24 mouse cellular contexts compared by ENCODE assay signal in the genomic region with DNA sequence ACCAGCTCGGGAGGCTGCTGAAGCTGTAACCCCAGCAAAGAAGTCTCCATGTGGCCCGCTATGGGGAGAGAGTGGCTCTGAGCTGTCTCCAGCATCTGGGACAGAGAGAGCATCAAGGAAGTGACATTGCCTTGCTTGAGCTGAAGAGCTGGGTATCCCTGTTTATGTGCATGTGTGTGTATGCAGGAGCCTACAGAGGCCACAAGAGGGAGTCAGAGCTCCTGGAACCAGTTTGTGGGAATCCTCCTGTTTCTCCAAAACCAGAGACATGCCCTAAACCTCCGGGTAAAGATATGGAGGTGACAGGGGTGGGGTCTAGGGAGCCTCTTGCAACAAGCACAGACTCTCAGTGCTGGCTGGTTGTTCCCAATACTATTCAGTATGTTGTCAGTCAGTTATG. TPM values are rescaled to one million over a fixed set of nuclear protein-coding genes. Genes with fewer than 3 reads are reported as not detected.
DNase-seq lines count a peak whose midpoint lies in the region; ATAC-seq and TF ChIP-seq lines count a peak whose summit lies in the region.
"Had no signal": no experiment of that assay in that cellular context is flagged by ENCODE, and none has a peak within 500 bp of the region (broad histone marks: within the 10 kb centered on the region; RNA-seq: fewer than 3 reads in every experiment).

No protein-coding gene starts in this region.

- POLR2A ChIA-PET in Patski (lab: Charles Lee): interaction anchor here (0.6 kb wide), 1 partner anchor 172 kb away, joined by 4 read pairs; no protein-coding TSS in a partner anchor

- no peaks in the 10 kb centered on the region for H3K36me3 ChIP-seq in forebrain, postnatal 0 days (ENCODE audit: insufficient read depth)
- no peaks in the 10 kb centered on the region for H3K36me3 ChIP-seq in forebrain, embryonic 13.5 days (ENCODE audit: poor library complexity, severe bottlenecking)
- H3K36me3 ChIP-seq in CH12.LX (replicated peaks in 1 of 2; ENCODE audit: control insufficient read depth in 1 of 2, insufficient read depth in 1 of 2, low read length in 1 of 2): no peaks in the 10 kb centered on the region
- no peaks in the 10 kb centered on the region for H3K36me3 ChIP-seq in hindbrain, embryonic 11.5 days (ENCODE audit: control insufficient read depth, insufficient read depth, low read length)
- H3K36me3 ChIP-seq: hindbrain, embryonic 15.5 days; limb, embryonic 13.5 days; liver, embryonic 15.5 days; midbrain, embryonic 12.5 days had no signal

- in situ Hi-C loops in CH12.LX (cut with MboI; ENCODE audit: low pct_ligation_motif_present, low pct_unique_long_range_greater_than_20kb, low sequenced_read_pairs) (no loop called here), Patski (cut with MboI; ENCODE audit: low pct_unique_long_range_greater_than_20kb) (loop anchor here (25.0 kb wide), 1 partner anchor 854 kb away; no protein-coding TSS in a partner anchor)

- no peak overlapping the region for H3K4me2 ChIP-seq in forebrain, postnatal 0 days (ENCODE audit: low read depth)
- no peak overlapping the region for H3K4me2 ChIP-seq in forebrain, embryonic 13.5 days
- no peak overlapping the region for H3K4me2 ChIP-seq in CH12.LX (ENCODE audit: insufficient read depth, low read depth, poor library complexity, severe bottlenecking)
- H3K4me2 ChIP-seq in hindbrain, embryonic 11.5 days (replicated peaks; ENCODE audit: low read depth, low read length): no peak overlapping the region
- H3K4me2 ChIP-seq: hindbrain, embryonic 15.5 days; limb, embryonic 13.5 days; liver, embryonic 15.5 days; midbrain, embryonic 12.5 days had no signal

- H3K27ac ChIP-seq in forebrain, postnatal 0 days (ENCODE audit: low read depth, low read length): no peak overlapping the region
- no peak overlapping the region for H3K27ac ChIP-seq in forebrain, embryonic 13.5 days
- H3K27ac ChIP-seq in left cerebral cortex, adult 2 months: no peak overlapping the region
- no peak overlapping the region for H3K27ac ChIP-seq in CH12.LX (ENCODE audit: insufficient read depth, low read depth)
- H3K27ac ChIP-seq in hindbrain, embryonic 11.5 days (ENCODE audit: low read depth, low read length): no peak overlapping the region
- H3K27ac ChIP-seq: gastrocnemius, adult 2 months; hindbrain, embryonic 15.5 days; limb, embryonic 13.5 days; liver, embryonic 15.5 days; midbrain, embryonic 12.5 days had no signal

- no peak for TF ChIP-seq POLR2A in CH12.LX (IDR thresholded peaks at IDR 0.05; ENCODE audit: low read depth, low read length)

- no peaks in the 10 kb centered on the region for H3K9me3 ChIP-seq in forebrain, postnatal 0 days (ENCODE audit: low read length)
- H3K9me3 ChIP-seq in forebrain, embryonic 13.5 days (replicated peaks): no peaks in the 10 kb centered on the region
- H3K9me3 ChIP-seq in CH12.LX (replicated peaks; ENCODE audit: low read length): peaks cover 2% of the 10 kb centered on the region
- H3K9me3 ChIP-seq in hindbrain, embryonic 11.5 days (ENCODE audit: control insufficient read depth, low read length): no peaks in the 10 kb centered on the region
- H3K9me3 ChIP-seq: hindbrain, embryonic 15.5 days; liver, embryonic 15.5 days; midbrain, embryonic 12.5 days had no signal

- no peak for ATAC-seq in forebrain, postnatal 0 days
- no peak for ATAC-seq in forebrain, embryonic 13.5 days
- no peak for ATAC-seq in Patski
- ATAC-seq in hindbrain, embryonic 11.5 days (ENCODE audit: low FRiP score): no peak
- ATAC-seq: activated CD4-positive, CD25-positive, alpha-beta regulatory T cell, adult 4 months; CD4-positive, CD25-positive, alpha-beta regulatory T cell, adult 4 months had no signal

- no peak for DNase-seq in forebrain, postnatal 0 days
- DNase-seq in left cerebral cortex, adult 2 months (ENCODE audit: extremely low spot score in 1 of 2, low spot score in 2 of 2): no peak
- DNase-seq in left cerebral cortex, postnatal 25 days (ENCODE audit: low spot score in 2 of 2): no peak
- DNase-seq in CH12.LX (ENCODE audit: extremely low read depth) (no peak), Patski (ENCODE audit: low read depth, low spot score) (no peak)
- DNase-seq in right cerebral cortex, postnatal 10 days (ENCODE audit: low spot score in 2 of 2): no peak
- DNase-seq in hindbrain, embryonic 11.5 days (ENCODE audit: low spot score): no peak
- DNase-seq: adrenal gland, adult 8-10 months; cerebellum, adult 11-12 months; cerebellum, postnatal 10 days; gastrocnemius, adult 2 months; heart, postnatal 36 days; kidney, adult 18-20 months; kidney, postnatal 14 days; layer of hippocampus, postnatal 36 days; lung, postnatal 14 days; right cerebral cortex, postnatal 14 days had no signal

- intact Hi-C loops in left cerebral cortex, adult 2 months (cut with DNase I): no loop called here
- intact Hi-C loops in left cerebral cortex, postnatal 25 days (cut with DNase I): no loop called here

- peak; percentile 18 for TF ChIP-seq RAD21 in CH12.LX (IDR thresholded peaks at IDR 0.05; ENCODE audit: low read depth, low read length)

- no peak for TF ChIP-seq EP300 in CH12.LX (IDR thresholded peaks at IDR 0.05; ENCODE audit: low read length)

- peaks cover 10% of the 10 kb centered on the region for H3K79me2 ChIP-seq in CH12.LX (replicated peaks; ENCODE audit: control insufficient read depth, extremely low read depth, insufficient read depth, poor library complexity, severe bottlenecking)

- 0 out of 2 replicates have a peak, but pooled peaks cover 4% of the 10 kb centered on the region for H3K4me1 ChIP-seq in forebrain, postnatal 0 days (ENCODE audit: insufficient read depth)
- peaks cover 11% of the 10 kb centered on the region for H3K4me1 ChIP-seq in forebrain, embryonic 13.5 days
- H3K4me1 ChIP-seq in CH12.LX (ENCODE audit: control insufficient read depth in 1 of 2, insufficient read depth in 2 of 2): peaks cover 0 to 10% of the 10 kb centered on the region in 2 experiments; a peak in 2 of 4 replicates
- H3K4me1 ChIP-seq in hindbrain, embryonic 11.5 days (replicated peaks; ENCODE audit: control insufficient read depth, insufficient read depth, low read length): no peaks in the 10 kb centered on the region

- peak; percentile 52 for TF ChIP-seq CTCF in forebrain, postnatal 0 days (IDR thresholded peaks at IDR 0.05; ENCODE audit: low read depth)
- peak; percentile 7 for TF ChIP-seq CTCF in left cerebral cortex, adult 2 months (IDR thresholded peaks at IDR 0.05)
- peak in 1 of 2 experiments; percentile 41; a peak in 2 of 4 replicates for TF ChIP-seq CTCF in CH12.LX (conservative IDR thresholded peaks at IDR 0.05 in 1 of 2, IDR thresholded peaks at IDR 0.05 in 1 of 2; ENCODE audit: low read depth in 2 of 2, low read length in 2 of 2)
- TF ChIP-seq CTCF in Patski (IDR thresholded peaks at IDR 0.05): peak; percentile 47

- CTCF ChIA-PET in Patski (lab: Charles Lee): interaction anchor here (1.4 to 11.2 kb wide), 2 partner anchors 14 to 195 kb away, joined by 3 to 101 read pairs; no protein-coding TSS in a partner anchor

- WGBS in forebrain, postnatal 0 days: 94% methylated on average over 3 of the region's 3 CpGs
- 86% methylated on average over 3 of the region's 3 CpGs for WGBS in forebrain, embryonic 13.5 days
- 89% methylated on average over 3 of the region's 3 CpGs for WGBS in hindbrain, embryonic 11.5 days

- H3K4me3 ChIP-seq in forebrain, postnatal 0 days (ENCODE audit: low read depth, low read length): no peak overlapping the region
- no peak overlapping the region for H3K4me3 ChIP-seq in forebrain, embryonic 13.5 days
- H3K4me3 ChIP-seq in left cerebral cortex, adult 2 months: no peak overlapping the region
- H3K4me3 ChIP-seq in CH12.LX (replicated peaks in 1 of 3; ENCODE audit: low read depth in 2 of 3, low read length in 2 of 3, poor library complexity in 1 of 3): no peak overlapping the region
- no peak overlapping the region for H3K4me3 ChIP-seq in hindbrain, embryonic 11.5 days (ENCODE audit: low read depth, low read length)
- H3K4me3 ChIP-seq: gastrocnemius, adult 2 months; hindbrain, embryonic 15.5 days; limb, embryonic 13.5 days; liver, embryonic 15.5 days; midbrain, embryonic 12.5 days had no signal

- no peak overlapping the region for H3K9ac ChIP-seq in forebrain, postnatal 0 days
- no peak overlapping the region for H3K9ac ChIP-seq in forebrain, embryonic 13.5 days
- H3K9ac ChIP-seq in CH12.LX (ENCODE audit: insufficient read depth, low read depth): no peak overlapping the region
- H3K9ac ChIP-seq in hindbrain, embryonic 11.5 days (ENCODE audit: low read depth, low read length): no peak overlapping the region
- H3K9ac ChIP-seq: hindbrain, embryonic 15.5 days; limb, embryonic 13.5 days; liver, embryonic 15.5 days; midbrain, embryonic 12.5 days had no signal

- dilution Hi-C loops in CH12.LX (cut with MboI; ENCODE audit: extremely low pct_ligation_motif_present, extremely low pct_unique_long_range_greater_than_20kb, low sequenced_read_pairs): no loop called here

- no peaks in the 10 kb centered on the region for H3K27me3 ChIP-seq in forebrain, postnatal 0 days (ENCODE audit: insufficient read depth, low read length)
- no peaks in the 10 kb centered on the region for H3K27me3 ChIP-seq in forebrain, embryonic 13.5 days
- H3K27me3 ChIP-seq in CH12.LX (replicated peaks) (peaks cover 4% of the 10 kb centered on the region), Patski (no peaks in the 10 kb centered on the region)
- no peaks in the 10 kb centered on the region for H3K27me3 ChIP-seq in hindbrain, embryonic 11.5 days (ENCODE audit: control insufficient read depth, insufficient read depth, low read length)
- H3K27me3 ChIP-seq: hindbrain, embryonic 15.5 days; limb, embryonic 13.5 days; liver, embryonic 15.5 days had no signal

RNA-seq across cellular contexts. Expression of a gene that starts 3.9 kb away (rescaled TPM):
- total RNA-seq in forebrain, postnatal 0 days (2014; rRNA removed): 1,357 and 1,641 TPM in 2 replicates
- polyA plus RNA-seq in forebrain, postnatal 0 days (2015; fragmentation: Nextera tagmentation; extraction: Ambion mirVana): 1,186 and 1,234 TPM in 2 replicates
- polyA plus RNA-seq in forebrain, embryonic 13.5 days (2015; fragmentation: Nextera tagmentation; extraction: Ambion mirVana): 1,080 and 1,130 TPM in 2 replicates
- 100 to 1,000 TPM; 647 to 672 TPM for total RNA-seq in left cerebral cortex, adult 2 months (2021)
- 100 to 1,000 TPM; 685 to 722 TPM for total RNA-seq in left cerebral cortex, postnatal 25 days (2021)
- 584 and 585 TPM in 2 replicates for total RNA-seq in CH12.LX (2012; rRNA removed)
- total RNA-seq in CH12.LX (2014; rRNA removed): 677 and 710 TPM in 2 replicates
- 393 and 456 TPM in 2 replicates for polyA plus RNA-seq in CH12.LX (2012; ENCODE audit: insufficient read length, low read depth)
- 829 TPM for polyA plus RNA-seq in Patski (2021)
- 867 and 895 TPM in 2 replicates for polyA plus RNA-seq in hindbrain, embryonic 11.5 days (2014; fragmentation: Nextera tagmentation; extraction: Ambion mirVana)

RNA-seq across cellular contexts. Expression of a gene that starts 27.6 kb away (rescaled TPM):
- total RNA-seq in forebrain, postnatal 0 days (2014; rRNA removed): 1.0 and 1.4 TPM in 2 replicates
- 0.77 and 1.4 TPM in 2 replicates for polyA plus RNA-seq in forebrain, postnatal 0 days (2015; fragmentation: Nextera tagmentation; extraction: Ambion mirVana)
- 0.98 and 2.6 TPM in 2 replicates for polyA plus RNA-seq in forebrain, embryonic 13.5 days (2015; fragmentation: Nextera tagmentation; extraction: Ambion mirVana)
- total RNA-seq in left cerebral cortex, adult 2 months (2021): 1 to 10 TPM; 1.7 to 2.1 TPM
- total RNA-seq in left cerebral cortex, postnatal 25 days (2021): 1 to 10 TPM; 1.4 to 3.3 TPM
- total RNA-seq in CH12.LX (2012; rRNA removed) (3.1 and 4.7 TPM in 2 replicates), CH12.LX (2014; rRNA removed) (2.1 and 2.4 TPM in 2 replicates)
- polyA plus RNA-seq in CH12.LX (2012; ENCODE audit: insufficient read length, low read depth) (3.5 and 3.9 TPM in 2 replicates), Patski (2021) (46.8 TPM)
- polyA plus RNA-seq in hindbrain, embryonic 11.5 days (2014; fragmentation: Nextera tagmentation; extraction: Ambion mirVana): 1.3 and 2.0 TPM in 2 replicates
